Mouse (Mus musculus): Measurements from ENCODE around the gene Calca.
"Not testable (repeated sequence)": the region's sequence is repeated elsewhere in the genome, so short reads cannot be mapped to it uniquely, and the experiment has no call there.

Calca gene

GRCm38 (mm10) chr7:114636102-114636501, at the start of gene Calca:
Gene Calca (minus strand): TSS chr7:114636357.
- DNase-seq (ENCODE audit: low spot score) = no peak

GRCm38 (mm10) chr7:114672697-114673096, 36.5 kb upstream of the Calca start:
- no peak for DNase-seq (ENCODE audit: low spot score)

GRCm38 (mm10) chr7:114671405-114671804, 35.2 kb upstream of the Calca start:
- DNase-seq (ENCODE audit: low spot score) = no peak

GRCm38 (mm10) chr7:114649730-114650129, 13.6 kb upstream of the Calca start:
- no peak for DNase-seq (ENCODE audit: low spot score)

GRCm38 (mm10) chr7:114648791-114649190, 12.6 kb upstream of the Calca start:
- DNase-seq (ENCODE audit: low spot score) = no peak

GRCm38 (mm10) chr7:114635569-114636101, 522 bp downstream of the Calca start:
- DNase-seq (ENCODE audit: low spot score) = no peak

GRCm38 (mm10) chr7:114634386-114634785, 1.8 kb downstream of the Calca start:
- no peak for DNase-seq (ENCODE audit: low spot score)

- no peak for DNase-seq (ENCODE audit: low spot score)
These were observed 10.2 kb downstream of the Calca start for GRCm38 (mm10) chr7:114625966-114626365.

GRCm38 (mm10) chr7:114616759-114617158, 19.4 kb downstream of the Calca start:
- no peak for DNase-seq (ENCODE audit: low spot score)

- DNase-seq (ENCODE audit: low spot score) = not testable (repeated sequence)
These were observed 41.8 kb downstream of the Calca start for GRCm38 (mm10) chr7:114594391-114594790.

GRCm38 (mm10) chr7:114582441-114582840, 53.7 kb downstream of the Calca start:
- no peak for DNase-seq (ENCODE audit: low spot score)

Measured in spleen, adult 12 weeks (tissue).